Comparison of ENCODE assay signal across 10 mouse cellular contexts in genomic region chr4:35157815-35158214, GRCm38 (mm10). TPM values are rescaled to one million over a fixed set of nuclear protein-coding genes. Genes with fewer than 3 reads are reported as not detected.
DNase-seq lines count a peak whose midpoint lies in the region; ATAC-seq and TF ChIP-seq lines count a peak whose summit lies in the region.
"Had no signal": no experiment of that assay in that cellular context is flagged by ENCODE, and none has a peak within 500 bp of the region (broad histone marks: within the 10 kb centered on the region; RNA-seq: fewer than 3 reads in every experiment).

No protein-coding gene starts in this region.

- 0 out of 2 replicates have a peak overlapping the region, but pooled peaks have one; percentile 73 for H3K4me3 ChIP-seq in forebrain, embryonic 10.5 days
- no peak overlapping the region for H3K4me3 ChIP-seq in forebrain, embryonic 16.5 days (replicated peaks; ENCODE audit: low read length)
- 0 out of 2 replicates have a peak overlapping the region, but pooled peaks have one; percentile 63 for H3K4me3 ChIP-seq in lung, embryonic 14.5 days (ENCODE audit: low read depth, low read length)
- H3K4me3 ChIP-seq in hindbrain, embryonic 16.5 days (ENCODE audit: low read length) = no peak overlapping the region; the same call in 1 of the 2 replicates
- H3K4me3 ChIP-seq in neural tube, embryonic 13.5 days = no peak overlapping the region

- no peak for ATAC-seq in forebrain, embryonic 16.5 days
- no peak for ATAC-seq in lung, embryonic 14.5 days (ENCODE audit: insufficient read depth)
- no peak for ATAC-seq in hindbrain, embryonic 16.5 days
- ATAC-seq in neural tube, embryonic 13.5 days (ENCODE audit: low read depth) = no peak

- H3K4me1 ChIP-seq in forebrain, embryonic 10.5 days = peaks cover 37% of the 10 kb centered on the region
- H3K4me1 ChIP-seq in forebrain, embryonic 16.5 days (replicated peaks; ENCODE audit: control insufficient read depth, insufficient read depth, low read length) = peaks cover 14% of the 10 kb centered on the region
- H3K4me1 ChIP-seq in lung, embryonic 14.5 days (ENCODE audit: insufficient read depth) = no peaks in the 10 kb centered on the region
- peaks cover 11% of the 10 kb centered on the region for H3K4me1 ChIP-seq in hindbrain, embryonic 16.5 days (ENCODE audit: control insufficient read depth, insufficient read depth, low read depth, low read length)
- H3K4me1 ChIP-seq in neural tube, embryonic 13.5 days (replicated peaks) = peaks cover 15% of the 10 kb centered on the region

- no peak overlapping the region for H3K9ac ChIP-seq in forebrain, embryonic 16.5 days (replicated peaks; ENCODE audit: low read depth, low read length)
- no peak overlapping the region for H3K9ac ChIP-seq in lung, embryonic 14.5 days
- H3K9ac ChIP-seq in hindbrain, embryonic 16.5 days (ENCODE audit: low read depth, low read length) = no peak overlapping the region
- no peak overlapping the region for H3K9ac ChIP-seq in neural tube, embryonic 13.5 days

- TF ChIP-seq CTCF in lung, embryonic 14.5 days (IDR thresholded peaks at IDR 0.05; ENCODE audit: low read depth) = no peak

- H3K27ac ChIP-seq in forebrain, embryonic 10.5 days = no peak overlapping the region
- no peak overlapping the region for H3K27ac ChIP-seq in forebrain, embryonic 16.5 days (ENCODE audit: low read length)
- H3K27ac ChIP-seq in lung, embryonic 14.5 days (ENCODE audit: low read depth) = no peak overlapping the region
- no peak overlapping the region for H3K27ac ChIP-seq in hindbrain, embryonic 16.5 days (ENCODE audit: low read depth, low read length)
- no peak overlapping the region for H3K27ac ChIP-seq in neural tube, embryonic 13.5 days (replicated peaks)

- no peak for DNase-seq in forebrain, embryonic 10.5 days (ENCODE audit: extremely low spot score, low spot score)
- no peak for DNase-seq in lung, embryonic 14.5 days
- DNase-seq in lung, postnatal 25 days (ENCODE audit: low spot score) = no peak
- DNase-seq in adipocyte (ENCODE audit: low spot score) = no peak
- no peak for DNase-seq in left cerebral cortex, adult 9 months (ENCODE audit: low spot score in 2 of 2)

- H3K9me3 ChIP-seq in forebrain, embryonic 10.5 days = no peaks in the 10 kb centered on the region
- H3K9me3 ChIP-seq in forebrain, embryonic 16.5 days (ENCODE audit: control insufficient read depth, low read length) = no peaks in the 10 kb centered on the region
- H3K9me3 ChIP-seq in lung, embryonic 14.5 days (ENCODE audit: low read depth, low read length) = no peaks in the 10 kb centered on the region
- H3K9me3 ChIP-seq in hindbrain, embryonic 16.5 days (ENCODE audit: control insufficient read depth, low read length) = no peaks in the 10 kb centered on the region
- H3K9me3 ChIP-seq in neural tube, embryonic 13.5 days = no peaks in the 10 kb centered on the region

- no peak overlapping the region for H3K4me2 ChIP-seq in forebrain, embryonic 16.5 days (ENCODE audit: low read length)
- H3K4me2 ChIP-seq in lung, embryonic 14.5 days = peak overlapping the region; percentile 83; the same call in 1 of the 2 replicates
- H3K4me2 ChIP-seq in hindbrain, embryonic 16.5 days (ENCODE audit: low read length) = peak overlapping the region; percentile 95
- peak overlapping the region; percentile 97; the same call in 1 of the 2 replicates for H3K4me2 ChIP-seq in neural tube, embryonic 13.5 days

- peaks cover 15% of the 10 kb centered on the region for H3K27me3 ChIP-seq in forebrain, embryonic 10.5 days (ENCODE audit: poor library complexity, severe bottlenecking)
- 0 out of 2 replicates have a peak, but pooled peaks cover 2% of the 10 kb centered on the region for H3K27me3 ChIP-seq in forebrain, embryonic 16.5 days (replicated peaks; ENCODE audit: control insufficient read depth, insufficient read depth, low read length)
- no peaks in the 10 kb centered on the region for H3K27me3 ChIP-seq in lung, embryonic 14.5 days (ENCODE audit: insufficient read depth, low read length)
- H3K27me3 ChIP-seq in hindbrain, embryonic 16.5 days (replicated peaks; ENCODE audit: control insufficient read depth, insufficient read depth, low read length) = no peaks in the 10 kb centered on the region
- 0 out of 2 replicates have a peak, but pooled peaks cover 5% of the 10 kb centered on the region for H3K27me3 ChIP-seq in neural tube, embryonic 13.5 days

- no peaks in the 10 kb centered on the region for H3K36me3 ChIP-seq in forebrain, embryonic 10.5 days (replicated peaks)
- H3K36me3 ChIP-seq in forebrain, embryonic 16.5 days (ENCODE audit: control insufficient read depth, insufficient read depth) = no peaks in the 10 kb centered on the region
- H3K36me3 ChIP-seq in lung, embryonic 14.5 days (ENCODE audit: insufficient read depth) = no peaks in the 10 kb centered on the region
- no peaks in the 10 kb centered on the region for H3K36me3 ChIP-seq in hindbrain, embryonic 16.5 days (ENCODE audit: control insufficient read depth, insufficient read depth, low read length)
- H3K36me3 ChIP-seq in neural tube, embryonic 13.5 days = no peaks in the 10 kb centered on the region

- 68% methylated on average over 11 of the region's 11 CpGs for WGBS in forebrain, embryonic 10.5 days
- WGBS in forebrain, embryonic 16.5 days = 68% methylated on average over 11 of the region's 11 CpGs
- 55% methylated on average over 11 of the region's 11 CpGs for WGBS in lung, embryonic 14.5 days
- 70% methylated on average over 11 of the region's 11 CpGs for WGBS in hindbrain, embryonic 16.5 days
- WGBS in neural tube, embryonic 13.5 days = 66% methylated on average over 11 of the region's 11 CpGs

RNA-seq across cellular contexts. Expression of gene Mob3b, which starts 0.5 kb away (rescaled TPM):
- polyA plus RNA-seq in forebrain, embryonic 10.5 days (2016; fragmentation: Nextera tagmentation; extraction: Ambion mirVana) = 20.3 and 24.1 TPM in 2 replicates
- 4.3 and 4.6 TPM in 2 replicates for polyA plus RNA-seq in forebrain, embryonic 16.5 days (2015; fragmentation: Nextera tagmentation; extraction: Ambion mirVana)
- 14.0 and 14.9 TPM in 2 replicates for polyA plus RNA-seq in lung, embryonic 14.5 days (2014; fragmentation: Nextera tagmentation; extraction: Ambion mirVana)
- polyA plus RNA-seq in hindbrain, embryonic 16.5 days (2015; fragmentation: Nextera tagmentation; extraction: Ambion mirVana) = 3.9 TPM in 2 replicates
- 3.6 and 5.1 TPM in 2 replicates for polyA plus RNA-seq in neural tube, embryonic 13.5 days (2015; fragmentation: Nextera tagmentation; extraction: Ambion mirVana)

RNA-seq across cellular contexts. Expression of gene Ifnk, which starts 6.0 kb away (rescaled TPM):
- 0.39 and 0.67 TPM in 2 replicates for polyA plus RNA-seq in forebrain, embryonic 10.5 days (2016; fragmentation: Nextera tagmentation; extraction: Ambion mirVana)
- 0.27 TPM in 1 of 2 replicates, not detected in the other for polyA plus RNA-seq in forebrain, embryonic 16.5 days (2015; fragmentation: Nextera tagmentation; extraction: Ambion mirVana)
- polyA plus RNA-seq in lung, embryonic 14.5 days (2014; fragmentation: Nextera tagmentation; extraction: Ambion mirVana) = 0.32 and 0.39 TPM in 2 replicates
- not detected in 2 replicates for polyA plus RNA-seq in hindbrain, embryonic 16.5 days (2015; fragmentation: Nextera tagmentation; extraction: Ambion mirVana)
- not detected in 2 replicates for polyA plus RNA-seq in neural tube, embryonic 13.5 days (2015; fragmentation: Nextera tagmentation; extraction: Ambion mirVana)
- polyA plus RNA-seq: adrenal gland, adult 2 months; cortical plate, adult 2 months had no signal

Comparison
In these comparisons a context has a peak if more than half of its experiments do, and no peak if none do; other contexts are left out.
1. H3K4me3 ChIP-seq: peak in forebrain, embryonic 10.5 days (single experiment) and lung, embryonic 14.5 days (single experiment); none in forebrain, embryonic 16.5 days (single experiment), hindbrain, embryonic 16.5 days (single experiment) and neural tube, embryonic 13.5 days (single experiment).